Mouse (Mus musculus): ENCODE data around the gene Cyp2c23. TPM values are rescaled to one million over a fixed set of nuclear protein-coding genes. Genes with fewer than 3 reads are reported as not detected.
A peak's percentile ranks its signal among the peaks of the same experiment; 100 is the strongest.

Cyp2c23 gene
- polyA plus RNA-seq, 1 experiment from 2014 or later = 0.55 TPM

GRCm38 (mm10) chr19:43968436-43969026 lies 60.5 kb downstream of the Cyp2c23 start:
- Histone ChIP-seq H3K27me3 (ENCODE audit: control insufficient read depth, insufficient read depth, low read depth, low read length) (no peaks in the 10 kb centered on the region), H3K4me1 (replicated peaks; ENCODE audit: control insufficient read depth, insufficient read depth, low read length) (no peaks in the 10 kb centered on the region), H3K27ac (ENCODE audit: low read length) (no peak overlapping the region), H3K36me3 (ENCODE audit: control insufficient read depth, insufficient read depth, low read length) (no peaks in the 10 kb centered on the region), H3K4me3 (ENCODE audit: low read length) (no peak overlapping the region), H3K9ac (ENCODE audit: low read length) (no peak overlapping the region), H3K4me2 (ENCODE audit: low read depth, low read length) (no peak overlapping the region), H3K9me3 (ENCODE audit: control insufficient read depth, low read length) (no peaks in the 10 kb centered on the region)
- ATAC-seq (ENCODE audit: low read depth) = 0 out of 2 replicates have a peak, but pooled peaks have one; percentile 34
- WGBS = 55% methylated on average over 10 of the region's 11 CpGs

- Histone ChIP-seq H3K27me3 (ENCODE audit: control insufficient read depth, insufficient read depth, low read depth, low read length) (no peaks in the 10 kb centered on the region), H3K36me3 (ENCODE audit: control insufficient read depth, insufficient read depth, low read length) (no peaks in the 10 kb centered on the region), H3K27ac (ENCODE audit: low read length) (no peak overlapping the region), H3K4me3 (ENCODE audit: low read length) (no peak overlapping the region), H3K4me2 (ENCODE audit: low read depth, low read length) (no peak overlapping the region), H3K9me3 (ENCODE audit: control insufficient read depth, low read length) (no peaks in the 10 kb centered on the region), H3K9ac (ENCODE audit: low read length) (no peak overlapping the region), H3K4me1 (replicated peaks; ENCODE audit: control insufficient read depth, insufficient read depth, low read length) (no peaks in the 10 kb centered on the region)
- ATAC-seq (ENCODE audit: low read depth) = no peak
- 62% methylated on average over 2 of the region's 2 CpGs for WGBS
Observed at GRCm38 (mm10) chr19:43966481-43966880, 62.5 kb downstream of the Cyp2c23 start.

- Histone ChIP-seq H3K9ac (ENCODE audit: low read length) (no peak overlapping the region), H3K9me3 (ENCODE audit: control insufficient read depth, low read length) (no peaks in the 10 kb centered on the region), H3K27ac (ENCODE audit: low read length) (no peak overlapping the region), H3K27me3 (ENCODE audit: control insufficient read depth, insufficient read depth, low read depth, low read length) (no peaks in the 10 kb centered on the region), H3K36me3 (ENCODE audit: control insufficient read depth, insufficient read depth, low read length) (no peaks in the 10 kb centered on the region), H3K4me3 (ENCODE audit: low read length) (no peak overlapping the region), H3K4me2 (ENCODE audit: low read depth, low read length) (no peak overlapping the region), H3K4me1 (replicated peaks; ENCODE audit: control insufficient read depth, insufficient read depth, low read length) (no peaks in the 10 kb centered on the region)
- WGBS = 68% methylated on average over 11 of the region's 11 CpGs
- no peak for ATAC-seq (ENCODE audit: low read depth)
Observed at GRCm38 (mm10) chr19:43965496-43966085, 63.4 kb downstream of the Cyp2c23 start.

- H3K4me2 ChIP-seq (ENCODE audit: low read depth, low read length) = no peak overlapping the region
- no peak overlapping the region for H3K9ac ChIP-seq (ENCODE audit: low read length)
- ATAC-seq (ENCODE audit: low read depth) = no peak
- no peaks in the 10 kb centered on the region for H3K27me3 ChIP-seq (ENCODE audit: control insufficient read depth, insufficient read depth, low read depth, low read length)
- H3K4me1 ChIP-seq (replicated peaks; ENCODE audit: control insufficient read depth, insufficient read depth, low read length) = peaks cover 3% of the 10 kb centered on the region; the same call in 1 of the 2 replicates
- no peak overlapping the region for H3K4me3 ChIP-seq (ENCODE audit: low read length)
- no peaks in the 10 kb centered on the region for H3K9me3 ChIP-seq (ENCODE audit: control insufficient read depth, low read length)
- no peaks in the 10 kb centered on the region for H3K36me3 ChIP-seq (ENCODE audit: control insufficient read depth, insufficient read depth, low read length)
- WGBS = 64% methylated on average over 9 of the region's 9 CpGs
- H3K27ac ChIP-seq (ENCODE audit: low read length) = no peak overlapping the region
Observed at GRCm38 (mm10) chr19:43962795-43963194, 66.2 kb downstream of the Cyp2c23 start.

GRCm38 (mm10) chr19:43961185-43961584 lies 67.8 kb downstream of the Cyp2c23 start:
- H3K36me3 ChIP-seq (ENCODE audit: control insufficient read depth, insufficient read depth, low read length) = no peaks in the 10 kb centered on the region
- no peaks in the 10 kb centered on the region for H3K27me3 ChIP-seq (ENCODE audit: control insufficient read depth, insufficient read depth, low read depth, low read length)
- no peaks in the 10 kb centered on the region for H3K9me3 ChIP-seq (ENCODE audit: control insufficient read depth, low read length)
- H3K4me2 ChIP-seq (ENCODE audit: low read depth, low read length) = no peak overlapping the region
- ATAC-seq (ENCODE audit: low read depth) = no peak
- no peak overlapping the region for H3K4me3 ChIP-seq (ENCODE audit: low read length)
- H3K27ac ChIP-seq (ENCODE audit: low read length) = no peak overlapping the region
- WGBS = 86% methylated on average over 2 of the region's 2 CpGs
- H3K4me1 ChIP-seq (replicated peaks; ENCODE audit: control insufficient read depth, insufficient read depth, low read length) = peaks cover 8% of the 10 kb centered on the region
- H3K9ac ChIP-seq (ENCODE audit: low read length) = no peak overlapping the region

GRCm38 (mm10) chr19:43960014-43960413 lies 69.0 kb downstream of the Cyp2c23 start:
- Histone ChIP-seq H3K27me3 (ENCODE audit: control insufficient read depth, insufficient read depth, low read depth, low read length) (no peaks in the 10 kb centered on the region), H3K9ac (ENCODE audit: low read length) (no peak overlapping the region; the same call in 1 of the 2 replicates), H3K4me2 (ENCODE audit: low read depth, low read length) (no peak overlapping the region), H3K9me3 (ENCODE audit: control insufficient read depth, low read length) (no peaks in the 10 kb centered on the region), H3K27ac (ENCODE audit: low read length) (no peak overlapping the region), H3K4me1 (replicated peaks; ENCODE audit: control insufficient read depth, insufficient read depth, low read length) (peaks cover 8% of the 10 kb centered on the region), H3K36me3 (ENCODE audit: control insufficient read depth, insufficient read depth, low read length) (no peaks in the 10 kb centered on the region), H3K4me3 (ENCODE audit: low read length) (no peak overlapping the region)
- WGBS = 58% methylated on average over 11 of the region's 11 CpGs
- ATAC-seq (ENCODE audit: low read depth) = no peak

GRCm38 (mm10) chr19:43959162-43959561 lies 69.8 kb downstream of the Cyp2c23 start:
- WGBS = 23% methylated on average over 2 of the region's 2 CpGs

GRCm38 (mm10) chr19:43957881-43958280 lies 71.1 kb downstream of the Cyp2c23 start:
- 60% methylated on average over 4 of the region's 4 CpGs for WGBS
- Histone ChIP-seq H3K27ac (ENCODE audit: low read length) (peak overlapping the region; percentile 47), H3K9me3 (ENCODE audit: control insufficient read depth, low read length) (no peaks in the 10 kb centered on the region), H3K4me3 (ENCODE audit: low read length) (no peak overlapping the region), H3K27me3 (ENCODE audit: control insufficient read depth, insufficient read depth, low read depth, low read length) (no peaks in the 10 kb centered on the region), H3K4me2 (ENCODE audit: low read depth, low read length) (no peak overlapping the region), H3K9ac (ENCODE audit: low read length) (no peak overlapping the region), H3K36me3 (ENCODE audit: control insufficient read depth, insufficient read depth, low read length) (no peaks in the 10 kb centered on the region), H3K4me1 (replicated peaks; ENCODE audit: control insufficient read depth, insufficient read depth, low read length) (peaks cover 8% of the 10 kb centered on the region)
- no peak; the same call in 1 of the 2 replicates for ATAC-seq (ENCODE audit: low read depth)

More at GRCm38 (mm10) chr19:43959162-43959561, 69.8 kb downstream of the Cyp2c23 start:
- Histone ChIP-seq H3K4me3 (ENCODE audit: low read length) (no peak overlapping the region), H3K27me3 (ENCODE audit: control insufficient read depth, insufficient read depth, low read depth, low read length) (no peaks in the 10 kb centered on the region), H3K9me3 (ENCODE audit: control insufficient read depth, low read length) (no peaks in the 10 kb centered on the region), H3K4me2 (ENCODE audit: low read depth, low read length) (no peak overlapping the region), H3K9ac (ENCODE audit: low read length) (no peak overlapping the region), H3K27ac (ENCODE audit: low read length) (no peak overlapping the region), H3K36me3 (ENCODE audit: control insufficient read depth, insufficient read depth, low read length) (no peaks in the 10 kb centered on the region), H3K4me1 (replicated peaks; ENCODE audit: control insufficient read depth, insufficient read depth, low read length) (peaks cover 8% of the 10 kb centered on the region)
- peak; percentile 34; the same call in 1 of the 2 replicates for ATAC-seq (ENCODE audit: low read depth)

GRCm38 (mm10) chr19:43957402-43957801 lies 71.6 kb downstream of the Cyp2c23 start:
- H3K9me3 ChIP-seq (ENCODE audit: control insufficient read depth, low read length) = no peaks in the 10 kb centered on the region
- H3K36me3 ChIP-seq (ENCODE audit: control insufficient read depth, insufficient read depth, low read length) = no peaks in the 10 kb centered on the region
- H3K4me1 ChIP-seq (replicated peaks; ENCODE audit: control insufficient read depth, insufficient read depth, low read length) = peaks cover 8% of the 10 kb centered on the region
- H3K9ac ChIP-seq (ENCODE audit: low read length) = no peak overlapping the region
- H3K4me2 ChIP-seq (ENCODE audit: low read depth, low read length) = no peak overlapping the region
- no peak overlapping the region for H3K27ac ChIP-seq (ENCODE audit: low read length)
- H3K27me3 ChIP-seq (ENCODE audit: control insufficient read depth, insufficient read depth, low read depth, low read length) = no peaks in the 10 kb centered on the region
- H3K4me3 ChIP-seq (ENCODE audit: low read length) = no peak overlapping the region
- 18% methylated on average over 4 of the region's 4 CpGs for WGBS
- ATAC-seq (ENCODE audit: low read depth) = peak; percentile 82

Measured in lung, embryonic 16.5 days (tissue).